ENCODE assay signal across 28 mouse cellular contexts in the genomic region with DNA sequence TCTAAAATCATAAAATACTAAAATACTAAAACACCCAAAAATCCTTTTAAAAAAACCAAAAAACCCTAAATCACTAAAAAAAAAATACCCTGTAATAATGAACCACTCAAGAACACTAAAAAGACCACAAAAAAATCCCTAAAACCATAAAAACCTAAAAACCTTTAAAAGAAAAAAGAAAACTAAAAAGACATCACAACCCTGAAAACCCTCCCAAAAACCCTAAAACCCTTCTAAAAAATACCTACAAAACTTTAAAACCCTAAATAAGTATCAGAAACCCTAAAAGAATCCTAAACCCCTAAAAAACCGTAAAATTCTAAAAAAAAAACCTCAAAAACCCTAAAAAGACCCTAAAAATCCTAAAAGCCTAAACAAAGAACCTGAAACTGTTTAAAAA. TPM values are rescaled to one million over a fixed set of nuclear protein-coding genes. Genes with fewer than 3 reads are reported as not detected.
DNase-seq lines count a peak whose midpoint lies in the region; ATAC-seq and TF ChIP-seq lines count a peak whose summit lies in the region.
"Had no signal": no experiment of that assay in that cellular context is flagged by ENCODE, and none has a peak within 500 bp of the region (broad histone marks: within the 10 kb centered on the region; RNA-seq: fewer than 3 reads in every experiment).

No protein-coding gene starts in this region.

- H3K9ac ChIP-seq in midbrain, embryonic 11.5 days (ENCODE audit: low read length): no peak overlapping the region
- H3K9ac ChIP-seq in midbrain, embryonic 16.5 days (ENCODE audit: low read depth, low read length): no peak overlapping the region
- no peak overlapping the region for H3K9ac ChIP-seq in MEL (ENCODE audit: control insufficient read depth, low read depth, low read length, poor library complexity, severe bottlenecking)
- H3K9ac ChIP-seq: embryonic facial prominence, embryonic 13.5 days; embryonic facial prominence, embryonic 15.5 days; forebrain, embryonic 13.5 days had no signal

- no peak for TF ChIP-seq CTCF in MEL (IDR thresholded peaks at IDR 0.05 in 2 of 3, conservative IDR thresholded peaks at IDR 0.05 in 1 of 3; ENCODE audit: control insufficient read depth in 1 of 3, insufficient read depth in 1 of 3, low read depth in 2 of 3, low read length in 3 of 3, poor library complexity in 1 of 3, severe bottlenecking in 1 of 3)

- no peaks in the 10 kb centered on the region for H3K4me1 ChIP-seq in midbrain, embryonic 11.5 days (ENCODE audit: control insufficient read depth, insufficient read depth, low read length)
- no peaks in the 10 kb centered on the region for H3K4me1 ChIP-seq in midbrain, embryonic 16.5 days (ENCODE audit: control insufficient read depth, insufficient read depth, low read length)
- peaks cover 0 to 2% of the 10 kb centered on the region in 2 experiments; a peak in 1 of 4 replicates for H3K4me1 ChIP-seq in MEL (ENCODE audit: control insufficient read depth in 1 of 2, insufficient read depth in 2 of 2, low read length in 2 of 2)
- H3K4me1 ChIP-seq: embryonic facial prominence, embryonic 13.5 days; embryonic facial prominence, embryonic 15.5 days; forebrain, embryonic 13.5 days had no signal

- ATAC-seq in midbrain, embryonic 11.5 days (ENCODE audit: low FRiP score): no peak
- no peak for ATAC-seq in midbrain, embryonic 16.5 days
- no peak for ATAC-seq in frontal cortex, adult (ENCODE audit: low TSS enrichment)
- ATAC-seq: forebrain, embryonic 13.5 days; forebrain, embryonic 16.5 days had no signal

- no peaks in the 10 kb centered on the region for H3K27me3 ChIP-seq in midbrain, embryonic 11.5 days (ENCODE audit: control insufficient read depth, insufficient read depth, low read length)
- H3K27me3 ChIP-seq in midbrain, embryonic 16.5 days (ENCODE audit: control insufficient read depth, insufficient read depth, low read depth, low read length): no peaks in the 10 kb centered on the region
- H3K27me3 ChIP-seq in MEL (ENCODE audit: control insufficient read depth in 1 of 2, insufficient read depth in 2 of 2, low read length in 2 of 2): no peaks in the 10 kb centered on the region
- H3K27me3 ChIP-seq: embryonic facial prominence, embryonic 13.5 days; embryonic facial prominence, embryonic 15.5 days; forebrain, embryonic 13.5 days had no signal

- TF ChIP-seq RAD21 in MEL (IDR thresholded peaks at IDR 0.05; ENCODE audit: low read depth, low read length): no peak

- TF ChIP-seq POLR2A in MEL (IDR thresholded peaks at IDR 0.05; ENCODE audit: control insufficient read depth in 1 of 2, insufficient read depth in 1 of 2, low read depth in 1 of 2, low read length in 2 of 2, poor library complexity in 1 of 2): no peak

- TF ChIP-seq EP300 in MEL (IDR thresholded peaks at IDR 0.05; ENCODE audit: low read depth in 1 of 2, low read length in 2 of 2): no peak

- H3K27ac ChIP-seq in midbrain, embryonic 11.5 days (ENCODE audit: low read depth, low read length): no peak overlapping the region
- no peak overlapping the region for H3K27ac ChIP-seq in midbrain, embryonic 16.5 days (ENCODE audit: low read length)
- H3K27ac ChIP-seq in MEL (ENCODE audit: control insufficient read depth, low read depth, low read length): no peak overlapping the region
- H3K27ac ChIP-seq: embryonic facial prominence, embryonic 13.5 days; embryonic facial prominence, embryonic 15.5 days; forebrain, embryonic 13.5 days had no signal

- H3K4me2 ChIP-seq in midbrain, embryonic 11.5 days: no peak overlapping the region
- H3K4me2 ChIP-seq in midbrain, embryonic 16.5 days (ENCODE audit: low read length): no peak overlapping the region
- H3K4me2 ChIP-seq: embryonic facial prominence, embryonic 13.5 days; embryonic facial prominence, embryonic 15.5 days; forebrain, embryonic 13.5 days had no signal

- no peaks in the 10 kb centered on the region for H3K36me3 ChIP-seq in midbrain, embryonic 11.5 days (ENCODE audit: control insufficient read depth, insufficient read depth, low read length)
- no peaks in the 10 kb centered on the region for H3K36me3 ChIP-seq in midbrain, embryonic 16.5 days (ENCODE audit: control insufficient read depth, insufficient read depth, low read length)
- H3K36me3 ChIP-seq in MEL (ENCODE audit: control insufficient read depth in 1 of 2, insufficient read depth in 2 of 2, low read length in 2 of 2): no peaks in the 10 kb centered on the region; a peak in 1 of 4 replicates
- H3K36me3 ChIP-seq: embryonic facial prominence, embryonic 13.5 days; embryonic facial prominence, embryonic 15.5 days had no signal

- H3K79me2 ChIP-seq in MEL (ENCODE audit: control insufficient read depth, insufficient read depth, low read length, poor library complexity): no peaks in the 10 kb centered on the region

- H3K9me3 ChIP-seq in midbrain, embryonic 11.5 days (ENCODE audit: control insufficient read depth, low read length): no peaks in the 10 kb centered on the region
- no peaks in the 10 kb centered on the region for H3K9me3 ChIP-seq in midbrain, embryonic 16.5 days (replicated peaks; ENCODE audit: control insufficient read depth, low read length, poor library complexity, severe bottlenecking)
- H3K9me3 ChIP-seq in MEL (replicated peaks; ENCODE audit: insufficient read depth, low read length): no peaks in the 10 kb centered on the region
- H3K9me3 ChIP-seq: embryonic facial prominence, embryonic 13.5 days; embryonic facial prominence, embryonic 15.5 days; forebrain, embryonic 13.5 days; G1E had no signal

- H3K4me3 ChIP-seq in midbrain, embryonic 11.5 days (ENCODE audit: low read depth, low read length): no peak overlapping the region
- no peak overlapping the region for H3K4me3 ChIP-seq in midbrain, embryonic 16.5 days (ENCODE audit: low read depth, low read length)
- H3K4me3 ChIP-seq in MEL (ENCODE audit: control insufficient read depth in 1 of 2, insufficient read depth in 1 of 2, low read depth in 2 of 2, low read length in 2 of 2): no peak overlapping the region
- H3K4me3 ChIP-seq: embryonic facial prominence, embryonic 13.5 days; embryonic facial prominence, embryonic 15.5 days; erythroblast, embryonic 14.5 days; forebrain, embryonic 13.5 days had no signal

- peak; percentile 91 for DNase-seq in midbrain, embryonic 11.5 days (ENCODE audit: low spot score, missing footprints)
- peak; percentile 36 for DNase-seq in A20 (ENCODE audit: low read depth, low spot score)
- DNase-seq in MEL (ENCODE audit: low read depth, low spot score): peak; percentile 10
- no peak for DNase-seq in embryo, embryonic 10 days (ENCODE audit: low spot score)
- no peak for DNase-seq in embryo, embryonic 10.5 days (ENCODE audit: low spot score)
- DNase-seq: adrenal gland, adult 2 months; adrenal gland, postnatal 10 days; adrenal gland, postnatal 36 days; cerebellum, adult 11 months; cerebellum, adult 18-20 months; cerebellum, adult 8-10 months; cerebellum, adult 9-11 months; cerebellum, postnatal 14 days; cerebellum, postnatal 36 days; embryo, embryonic 11 days had no signal

- 97% methylated on average over 1 of the region's 1 CpGs for WGBS in midbrain, embryonic 11.5 days
- 100% methylated on average over 1 of the region's 1 CpGs for WGBS in midbrain, embryonic 16.5 days

TF ChIP-seq in MEL, 35 proteins besides CTCF, POLR2A, EP300 and RAD21:
- TF ChIP-seq USF2 (IDR thresholded peaks at IDR 0.05; ENCODE audit: borderline replicate concordance in 1 of 2, insufficient read depth in 1 of 2, low read depth in 1 of 2, low read length in 2 of 2) (no peak), ZNF384 (IDR thresholded peaks at IDR 0.05; ENCODE audit: low read depth, low read length) (0 out of 2 replicates have a peak, but pooled peaks have one; percentile 17), POLR2AphosphoS5 (IDR thresholded peaks at IDR 0.05; ENCODE audit: borderline replicate concordance, low read depth, low read length) (no peak), NRF1 (IDR thresholded peaks at IDR 0.05; ENCODE audit: insufficient read depth, low read depth, low read length, poor library complexity, severe bottlenecking) (no peak)

RNA-seq across cellular contexts. Expression of a gene that starts 32.8 kb away (rescaled TPM):
- polyA plus RNA-seq in midbrain, embryonic 11.5 days (2014; fragmentation: Nextera tagmentation; extraction: Ambion mirVana): not detected in 2 replicates
- not detected in 2 replicates for polyA plus RNA-seq in midbrain, embryonic 16.5 days (2015; fragmentation: Nextera tagmentation; extraction: Ambion mirVana)
- total RNA-seq in MEL (2012; rRNA removed): not detected in 2 replicates
- polyA plus RNA-seq in MEL (2012; ENCODE audit: insufficient read depth in 1 of 2, insufficient read length in 2 of 2, low read depth in 1 of 2, low replicate concordance in 2 of 2, missing spikeins in 1 of 2): not detected
- total RNA-seq: adrenal gland, adult 2 months; adrenal gland, postnatal 36 days; common myeloid progenitor, adult 5-6 weeks; G1E; gastrocnemius, adult 18-20 months had no signal
- polyA plus RNA-seq: adrenal gland, adult 2 months; C2C12; embryonic facial prominence, embryonic 11.5 days; embryonic facial prominence, embryonic 13.5 days; embryonic facial prominence, embryonic 15.5 days; erythroblast, embryonic 14.5 days; forebrain, embryonic 11.5 days; forebrain, embryonic 13.5 days; forebrain, embryonic 16.5 days; G1E had no signal

RNA-seq across cellular contexts. Expression of a gene that starts 42.2 kb away (rescaled TPM):
- 79.1 and 82.5 TPM in 2 replicates for polyA plus RNA-seq in midbrain, embryonic 11.5 days (2014; fragmentation: Nextera tagmentation; extraction: Ambion mirVana)
- 48.9 and 55.1 TPM in 2 replicates for polyA plus RNA-seq in midbrain, embryonic 16.5 days (2015; fragmentation: Nextera tagmentation; extraction: Ambion mirVana)
- 62.9 and 67.7 TPM in 2 replicates for total RNA-seq in MEL (2012; rRNA removed)
- polyA plus RNA-seq in MEL (2012; ENCODE audit: insufficient read depth in 1 of 2, insufficient read length in 2 of 2, low read depth in 1 of 2, low replicate concordance in 2 of 2, missing spikeins in 1 of 2): 100 to 1,000 TPM in 1 of 2 experiments, 10 to 100 TPM in 1; 87.8 to 140 TPM

Comparison
In these comparisons a context has a peak if more than half of its experiments do, and no peak if none do; other contexts are left out.
1. DNase-seq: peak in midbrain, embryonic 11.5 days (single experiment), A20 (single experiment) and MEL (single experiment); none in embryo, embryonic 10 days (single experiment) and embryo, embryonic 10.5 days (single experiment).